Mouse (Mus musculus) kidney, adult 2 months (tissue): ENCODE results near the gene Psmd9.

ENCODE experiments used
- CTCF ChIP-seq: fragments of 200-500 bp; conservative IDR thresholded peaks from 2 replicates; pipeline ENCODE4 v1.5.1; 2011; ENCODE audit warnings: low read depth, mild to moderate bottlenecking, control low read depth, low read length, moderate library complexity, mixed read lengths; ENCODE audit not compliant: insufficient read depth, insufficient read length
- POLR2A ChIP-seq: fragments of 200-500 bp; IDR thresholded peaks from one replicate; pipeline ENCODE4 v1.6.1; 2011; ENCODE audit warnings: low read depth, low read length, control low read depth

- no peak for TF ChIP-seq POLR2A
- TF ChIP-seq CTCF = no peak
These were observed 59.3 kb downstream of the Psmd9 start for GRCm38 (mm10) chr5:123228524-123228922.
